Mouse (Mus musculus): ENCODE measurements at regions not wholly inside any gene's neighbourhood (a gene's known extent, or its start where the extent isn't known, plus 50 kb on each side); places are given as distances from the start of the nearest gene placed in this dataset.

DNA sequence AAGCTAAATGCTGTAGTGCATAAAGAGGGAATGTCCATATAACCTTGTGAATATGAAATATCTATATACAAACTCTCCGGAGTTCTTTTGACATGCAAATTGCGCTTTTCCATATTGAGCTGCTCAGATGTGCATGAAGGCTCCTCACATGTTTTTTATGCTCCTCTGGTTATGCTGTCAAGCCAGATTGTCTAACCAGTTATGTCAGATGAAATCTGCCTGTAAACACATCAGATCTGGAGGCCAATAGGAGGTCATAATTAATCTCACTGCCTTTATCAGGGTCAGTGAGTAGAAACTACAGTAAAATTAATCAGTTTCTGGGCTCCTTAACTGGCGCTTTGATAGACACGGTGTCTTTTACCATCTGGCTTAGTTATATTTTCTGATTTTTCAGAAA is 809.9 kb downstream of the Gbe1 start:
- H3K27me3 ChIP-seq (replicated peaks; ENCODE audit: control insufficient read depth, insufficient read depth, low read length): no peaks in the 10 kb centered on the region
- no peak for ATAC-seq
- H3K4me2 ChIP-seq (ENCODE audit: low read length): no peak overlapping the region
- H3K9ac ChIP-seq (ENCODE audit: low read depth, low read length): no peak overlapping the region
- WGBS: 69% methylated on average over 4 of the region's 4 CpGs
- no peaks in the 10 kb centered on the region for H3K36me3 ChIP-seq (ENCODE audit: control insufficient read depth, insufficient read depth, low read length)
- H3K27ac ChIP-seq (ENCODE audit: low read depth, low read length): no peak overlapping the region
- no peaks in the 10 kb centered on the region for H3K9me3 ChIP-seq (ENCODE audit: control insufficient read depth, low read length)
- H3K4me3 ChIP-seq (ENCODE audit: low read length): no peak overlapping the region
- H3K4me1 ChIP-seq (ENCODE audit: control insufficient read depth, insufficient read depth, low read depth, low read length): no peaks in the 10 kb centered on the region

DNA sequence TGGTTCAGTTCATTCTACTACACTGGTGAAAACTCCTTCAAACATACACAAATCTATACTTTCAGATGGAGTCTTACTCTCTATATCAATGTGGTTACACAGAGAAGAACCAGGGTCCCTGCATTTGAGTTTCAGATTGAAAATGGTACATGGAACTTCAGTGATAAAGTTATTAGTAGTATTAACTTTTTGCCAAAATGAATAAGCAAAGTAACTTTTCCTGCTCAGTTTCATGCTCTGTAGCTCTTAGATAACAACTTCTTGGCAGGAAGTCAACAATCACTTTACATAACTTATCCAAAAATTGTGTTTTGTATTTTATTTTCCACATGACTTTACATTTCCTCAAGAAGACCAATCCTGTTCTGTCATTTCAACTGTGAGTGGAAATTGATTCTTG is 819.1 kb downstream of the Gbe1 start:
- Histone ChIP-seq H3K27me3 (replicated peaks; ENCODE audit: control insufficient read depth, insufficient read depth, low read length) (no peaks in the 10 kb centered on the region), H3K9ac (ENCODE audit: low read depth, low read length) (no peak overlapping the region), H3K9me3 (ENCODE audit: control insufficient read depth, low read length) (no peaks in the 10 kb centered on the region), H3K4me1 (ENCODE audit: control insufficient read depth, insufficient read depth, low read depth, low read length) (no peaks in the 10 kb centered on the region), H3K4me2 (ENCODE audit: low read length) (no peak overlapping the region), H3K4me3 (ENCODE audit: low read length) (no peak overlapping the region), H3K36me3 (ENCODE audit: control insufficient read depth, insufficient read depth, low read length) (no peaks in the 10 kb centered on the region), H3K27ac (ENCODE audit: low read depth, low read length) (no peak overlapping the region)
- no peak for ATAC-seq

DNA sequence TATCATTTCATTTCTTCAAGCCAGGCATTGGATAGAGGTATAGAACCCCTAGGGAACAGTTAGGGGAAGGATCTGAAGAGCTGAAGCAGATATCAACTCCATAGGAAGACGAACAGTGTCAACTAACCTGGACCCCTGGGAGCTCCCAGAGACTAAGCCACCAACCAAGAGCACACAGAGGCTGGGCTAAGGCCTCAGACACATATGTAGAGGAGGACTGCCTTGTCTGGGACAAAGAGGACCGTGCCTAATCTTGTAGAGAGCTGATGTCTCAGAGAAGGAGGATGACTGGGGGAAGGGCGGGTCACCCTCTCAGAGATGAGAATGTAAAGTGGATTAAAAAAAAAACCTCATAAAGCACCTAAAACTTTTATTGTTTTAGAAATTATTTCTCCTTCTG is 824.9 kb downstream of the Gbe1 start:
- Histone ChIP-seq H3K27ac (ENCODE audit: low read depth, low read length) (no peak overlapping the region), H3K27me3 (replicated peaks; ENCODE audit: control insufficient read depth, insufficient read depth, low read length) (no peaks in the 10 kb centered on the region), H3K36me3 (ENCODE audit: control insufficient read depth, insufficient read depth, low read length) (no peaks in the 10 kb centered on the region), H3K4me2 (ENCODE audit: low read length) (no peak overlapping the region), H3K9me3 (ENCODE audit: control insufficient read depth, low read length) (no peaks in the 10 kb centered on the region), H3K4me3 (ENCODE audit: low read length) (no peak overlapping the region), H3K4me1 (ENCODE audit: control insufficient read depth, insufficient read depth, low read depth, low read length) (no peaks in the 10 kb centered on the region), H3K9ac (ENCODE audit: low read depth, low read length) (no peak overlapping the region)
- no peak for ATAC-seq
- 80% methylated on average over 3 of the region's 3 CpGs for WGBS
